Mouse (Mus musculus) erythroblast, embryonic 14.5 days (primary cell): ENCODE results near the gene Cblb. TPM values are rescaled to one million over a fixed set of nuclear protein-coding genes. Genes with fewer than 3 reads are reported as not detected.
A peak's percentile ranks its signal among the peaks of the same experiment; 100 is the strongest.

ENCODE experiments used
- H3K27me3 ChIP-seq: 2 replicates; pipeline ENCODE4 v1.6.1; 2012; ENCODE audit warnings: inconsistent platforms; ENCODE audit not compliant: control insufficient read depth
- H3K36me3 ChIP-seq: 2 replicates; pipeline ENCODE4 v1.6.1; 2012; ENCODE audit warnings: mild to moderate bottlenecking, inconsistent platforms; ENCODE audit not compliant: control insufficient read depth
- H3K4me1 ChIP-seq: 2 replicates; pipeline ENCODE4 v1.6.1; 2012; ENCODE audit warnings: inconsistent platforms; ENCODE audit not compliant: control insufficient read depth
- H3K4me3 ChIP-seq: replicated peaks from 2 replicates; pipeline ENCODE3; 2012; ENCODE audit warnings: moderate library complexity, mild to moderate bottlenecking, inconsistent platforms
- H3K9me3 ChIP-seq: 2 replicates; pipeline ENCODE4 v1.6.1; 2012; ENCODE audit warnings: low read length, inconsistent platforms, mixed read lengths; ENCODE audit not compliant: control insufficient read depth
- GATA1 ChIP-seq: IDR thresholded peaks from 2 replicates; pipeline ENCODE4 v1.6.1; 2012; ENCODE audit warnings: low read length, inconsistent platforms, mixed read lengths
- TAL1 ChIP-seq: IDR thresholded peaks from 3 replicates; pipeline ENCODE4 v1.6.1; 2012; ENCODE audit warnings: low read length, inconsistent platforms, mixed read lengths
- polyA plus RNA-seq: library from polyadenylated mRNA; stranded (reverse); fragments of >175 nt; gene quantifications from 2 replicates; pipeline ENCODE4 v1.2.3, GENCODE M21; 2012

Cblb gene
- polyA plus RNA-seq, 1 experiment: 0.10 TPM

- Histone ChIP-seq H3K4me3 (no peak overlapping the region), H3K27me3 (no peaks in the 10 kb centered on the region), H3K4me1 (no peaks in the 10 kb centered on the region), H3K9me3 (no peaks in the 10 kb centered on the region), H3K36me3 (peaks cover 2% of the 10 kb centered on the region; the same call in 1 of the 2 replicates)
- TF ChIP-seq GATA1: no peak
- no peak for TF ChIP-seq TAL1
Measured at GRCm38 (mm10) chr16:52132808-52133490, 101.9 kb downstream of the Cblb start.

GRCm38 (mm10) chr16:52134631-52135227 lies 103.7 kb downstream of the Cblb start:
- Histone ChIP-seq H3K36me3 (peaks cover 2% of the 10 kb centered on the region; the same call in 1 of the 2 replicates), H3K4me1 (no peaks in the 10 kb centered on the region), H3K4me3 (no peak overlapping the region), H3K27me3 (no peaks in the 10 kb centered on the region), H3K9me3 (no peaks in the 10 kb centered on the region)
- no peak for TF ChIP-seq TAL1
- no peak for TF ChIP-seq GATA1

GRCm38 (mm10) chr16:52135689-52136390 lies 104.8 kb downstream of the Cblb start:
- Histone ChIP-seq H3K4me1 (no peaks in the 10 kb centered on the region), H3K9me3 (no peaks in the 10 kb centered on the region), H3K36me3 (peaks cover 2% of the 10 kb centered on the region; the same call in 1 of the 2 replicates), H3K27me3 (no peaks in the 10 kb centered on the region), H3K4me3 (no peak overlapping the region)
- TF ChIP-seq TAL1 (no peak), GATA1 (no peak)

- TF ChIP-seq GATA1 (no peak), TAL1 (no peak)
- Histone ChIP-seq H3K4me3 (no peak overlapping the region), H3K36me3 (peaks cover 4% of the 10 kb centered on the region), H3K9me3 (no peaks in the 10 kb centered on the region), H3K4me1 (no peaks in the 10 kb centered on the region), H3K27me3 (no peaks in the 10 kb centered on the region)
Measured at GRCm38 (mm10) chr16:52143101-52143500, 112.1 kb downstream of the Cblb start.

- peaks cover 4% of the 10 kb centered on the region for H3K36me3 ChIP-seq
Measured at GRCm38 (mm10) chr16:52143818-52144217, 112.8 kb downstream of the Cblb start.

GRCm38 (mm10) chr16:52144792-52145191 lies 113.8 kb downstream of the Cblb start:
- TF ChIP-seq GATA1: no peak
- TF ChIP-seq TAL1: no peak
- H3K4me3 ChIP-seq: no peak overlapping the region
- H3K4me1 ChIP-seq: no peaks in the 10 kb centered on the region
- H3K27me3 ChIP-seq: no peaks in the 10 kb centered on the region
- no peaks in the 10 kb centered on the region for H3K9me3 ChIP-seq
- peaks cover 4% of the 10 kb centered on the region for H3K36me3 ChIP-seq

More at GRCm38 (mm10) chr16:52143818-52144217, 112.8 kb downstream of the Cblb start:
- Histone ChIP-seq H3K27me3 (no peaks in the 10 kb centered on the region), H3K4me1 (no peaks in the 10 kb centered on the region), H3K9me3 (no peaks in the 10 kb centered on the region), H3K4me3 (no peak overlapping the region)
- TF ChIP-seq GATA1: no peak
- peak; percentile 22; the same call in 1 of the 3 replicates for TF ChIP-seq TAL1

GRCm38 (mm10) chr16:52145552-52145951 lies 114.5 kb downstream of the Cblb start:
- peaks cover 4% of the 10 kb centered on the region for H3K36me3 ChIP-seq
- no peaks in the 10 kb centered on the region for H3K9me3 ChIP-seq
- no peaks in the 10 kb centered on the region for H3K27me3 ChIP-seq
- no peaks in the 10 kb centered on the region for H3K4me1 ChIP-seq
- TF ChIP-seq GATA1: no peak
- no peak overlapping the region for H3K4me3 ChIP-seq

GRCm38 (mm10) chr16:52146976-52147696 lies 116.1 kb downstream of the Cblb start:
- H3K4me1 ChIP-seq: no peaks in the 10 kb centered on the region
- TF ChIP-seq TAL1 (no peak), GATA1 (no peak)

More at GRCm38 (mm10) chr16:52146976-52147696, 116.1 kb downstream of the Cblb start:
- H3K27me3 ChIP-seq: no peaks in the 10 kb centered on the region
- no peaks in the 10 kb centered on the region for H3K9me3 ChIP-seq
- H3K4me3 ChIP-seq: no peak overlapping the region
- peaks cover 4% of the 10 kb centered on the region; the same call in 1 of the 2 replicates for H3K36me3 ChIP-seq
